Mouse (Mus musculus) hindbrain, embryonic 16.5 days (tissue): ENCODE measurements at regions not wholly inside any gene's neighbourhood (a gene's known extent, or its start where the extent isn't known, plus 50 kb on each side); places are given as distances from the start of the nearest gene placed in this dataset.
"Not testable (repeated sequence)": the region's sequence is repeated elsewhere in the genome, so short reads cannot be mapped to it uniquely, and the experiment has no call there.

Source experiments
- ATAC-seq: fragments of 200-750 bp; cut with Nextera tagmentation; 2 replicates; pipeline ENCODE4 v1.8.0; 2017; ENCODE audit warnings: moderate TSS enrichment, moderate library complexity
- H3K27ac ChIP-seq: fragments of 300-500 bp; sonication (generic); 2 replicates; pipeline ENCODE4 v1.5.1; 2014; ENCODE audit warnings: low read depth, mild to moderate bottlenecking, control low read depth, low read length, moderate library complexity
- H3K27me3 ChIP-seq: fragments of 300-500 bp; sonication (generic); replicated peaks from 2 replicates; pipeline ENCODE4 v1.6.1; 2014; ENCODE audit warnings: low read length; ENCODE audit not compliant: control insufficient read depth, insufficient read depth
- H3K36me3 ChIP-seq: fragments of 300-500 bp; sonication (generic); 2 replicates; pipeline ENCODE4 v1.6.1; 2014; ENCODE audit warnings: mild to moderate bottlenecking, low read length, moderate library complexity, mixed read lengths; ENCODE audit not compliant: control insufficient read depth, insufficient read depth
- H3K4me1 ChIP-seq: fragments of 300-500 bp; sonication (generic); 2 replicates; pipeline ENCODE4 v1.6.1; 2014; ENCODE audit warnings: low read depth, low read length; ENCODE audit not compliant: control insufficient read depth, insufficient read depth
- H3K4me2 ChIP-seq: fragments of 300-500 bp; sonication (generic); 2 replicates; pipeline ENCODE4 v1.6.1; 2014; ENCODE audit warnings: mild to moderate bottlenecking, low read length, control low read depth, moderate library complexity
- H3K4me3 ChIP-seq: fragments of 300-500 bp; sonication (generic); 2 replicates; pipeline ENCODE4 v1.5.1; 2014; ENCODE audit warnings: mild to moderate bottlenecking, low read length, control low read depth, moderate library complexity
- H3K9ac ChIP-seq: fragments of 300-500 bp; sonication (generic); 2 replicates; pipeline ENCODE4 v1.6.1; 2014; ENCODE audit warnings: low read depth, mild to moderate bottlenecking, control low read depth, low read length, moderate library complexity
- H3K9me3 ChIP-seq: fragments of 300-500 bp; sonication (generic); 2 replicates; pipeline ENCODE4 v1.6.1; 2014; ENCODE audit warnings: mild to moderate bottlenecking, low read length, moderate library complexity; ENCODE audit not compliant: control insufficient read depth
- WGBS: fragments of 180-500 bp; shearing (Covaris S2); extraction: QIAGEN DNeasy Blood & Tissue Kit; methylation state at CpG from one replicate; pipeline ENCODE4 v1.1.7; 2014; 5-methylcytosine and 5-hydroxymethylcytosine counted together

- Histone ChIP-seq H3K9me3 (no peaks in the 10 kb centered on the region), H3K4me3 (no peak overlapping the region), H3K36me3 (no peaks in the 10 kb centered on the region), H3K27me3 (no peaks in the 10 kb centered on the region), H3K9ac (no peak overlapping the region), H3K27ac (no peak overlapping the region), H3K4me2 (no peak overlapping the region), H3K4me1 (peaks cover 7% of the 10 kb centered on the region; the same call in 1 of the 2 replicates)
- no peak for ATAC-seq
- 69% methylated on average over 8 of the region's 8 CpGs for WGBS
Observed at GRCm38 (mm10) chr12:104614240-104614639, 137.5 kb downstream of the Dicer1 start.

- Histone ChIP-seq H3K9me3 (no peaks in the 10 kb centered on the region), H3K27ac (0 out of 2 replicates have a peak overlapping the region, but pooled peaks have one; percentile 1), H3K4me1 (peaks cover 7% of the 10 kb centered on the region; the same call in 1 of the 2 replicates), H3K4me3 (no peak overlapping the region), H3K4me2 (no peak overlapping the region), H3K27me3 (no peaks in the 10 kb centered on the region), H3K36me3 (no peaks in the 10 kb centered on the region), H3K9ac (no peak overlapping the region)
- no peak for ATAC-seq
- WGBS, result 48% methylated on average over 19 of the region's 19 CpGs
Observed at GRCm38 (mm10) chr12:104609767-104610166, 136.6 kb upstream of the Gsc start.

GRCm38 (mm10) chr12:104608956-104609355, 135.8 kb upstream of the Gsc start:
- H3K9ac ChIP-seq, H3K4me1 ChIP-seq, H3K36me3 ChIP-seq, H3K4me3 ChIP-seq, H3K27me3 ChIP-seq, ATAC-seq, H3K9me3 ChIP-seq, H3K27ac ChIP-seq, H3K4me2 ChIP-seq: not testable (repeated sequence)
- 96% methylated on average over 3 of the region's 4 CpGs for WGBS

- H3K9ac ChIP-seq, result no peak overlapping the region
- WGBS, result 85% methylated on average over 5 of the region's 5 CpGs
- no peak overlapping the region for H3K4me3 ChIP-seq
- H3K27me3 ChIP-seq, result no peaks in the 10 kb centered on the region
- no peak for ATAC-seq
- H3K4me1 ChIP-seq, result peaks cover 7% of the 10 kb centered on the region; the same call in 1 of the 2 replicates
- H3K27ac ChIP-seq, result no peak overlapping the region
- no peak overlapping the region for H3K4me2 ChIP-seq
- H3K36me3 ChIP-seq, result no peaks in the 10 kb centered on the region
- H3K9me3 ChIP-seq, result peaks cover under 1% of the 10 kb centered on the region; the same call in 1 of the 2 replicates
Observed at GRCm38 (mm10) chr12:104607410-104607809, 134.3 kb upstream of the Gsc start.

GRCm38 (mm10) chr12:104605535-104606399, 132.6 kb upstream of the Gsc start:
- WGBS, result 66% methylated on average over 24 of the region's 24 CpGs
- H3K4me2 ChIP-seq, result no peak overlapping the region
- peak; percentile 56 for ATAC-seq
- H3K4me1 ChIP-seq, result peaks cover 7% of the 10 kb centered on the region; the same call in 1 of the 2 replicates
- H3K4me3 ChIP-seq, result no peak overlapping the region
- no peaks in the 10 kb centered on the region for H3K36me3 ChIP-seq
- no peak overlapping the region for H3K27ac ChIP-seq
- H3K27me3 ChIP-seq, result no peaks in the 10 kb centered on the region
- H3K9ac ChIP-seq, result no peak overlapping the region
- peaks cover 3% of the 10 kb centered on the region; the same call in 1 of the 2 replicates for H3K9me3 ChIP-seq

- no peak overlapping the region for H3K27ac ChIP-seq
- H3K27me3 ChIP-seq, result no peaks in the 10 kb centered on the region
- peaks cover 3% of the 10 kb centered on the region; the same call in 1 of the 2 replicates for H3K9me3 ChIP-seq
- 95% methylated on average over 1 of the region's 2 CpGs for WGBS
- no peak overlapping the region for H3K4me2 ChIP-seq
- H3K9ac ChIP-seq, result no peak overlapping the region
- no peak overlapping the region for H3K4me3 ChIP-seq
- H3K36me3 ChIP-seq, result no peaks in the 10 kb centered on the region
- H3K4me1 ChIP-seq, result peaks cover 9% of the 10 kb centered on the region
- no peak for ATAC-seq
Observed at GRCm38 (mm10) chr12:104598056-104598455, 124.9 kb upstream of the Gsc start.

GRCm38 (mm10) chr12:104593526-104594155, 120.5 kb upstream of the Gsc start:
- ATAC-seq, result peak; percentile 92
- Histone ChIP-seq H3K9ac (no peak overlapping the region), H3K4me3 (no peak overlapping the region), H3K27me3 (no peaks in the 10 kb centered on the region), H3K4me2 (peak overlapping the region; percentile 24; the same call in 1 of the 2 replicates), H3K36me3 (no peaks in the 10 kb centered on the region), H3K9me3 (no peaks in the 10 kb centered on the region), H3K27ac (no peak overlapping the region), H3K4me1 (peaks cover 13% of the 10 kb centered on the region)
- 15% methylated on average over 19 of the region's 19 CpGs for whole genome bisulfite sequencing

- WGBS, result 34% methylated on average over 21 of the region's 21 CpGs
- Histone ChIP-seq H3K36me3 (no peaks in the 10 kb centered on the region), H3K4me3 (no peak overlapping the region), H3K27me3 (no peaks in the 10 kb centered on the region), H3K9ac (0 out of 2 replicates have a peak overlapping the region, but pooled peaks have one; percentile 4), H3K4me1 (peaks cover 13% of the 10 kb centered on the region), H3K27ac (no peak overlapping the region), H3K4me2 (peak overlapping the region; percentile 24; the same call in 1 of the 2 replicates), H3K9me3 (no peaks in the 10 kb centered on the region)
- peak; percentile 38 for ATAC-seq
Observed at GRCm38 (mm10) chr12:104592791-104593525, 119.8 kb upstream of the Gsc start.
